Mouse (Mus musculus) heart, embryonic 13.5 days (tissue): Measurements from ENCODE around the gene Tfe3. TPM values are rescaled to one million over a fixed set of nuclear protein-coding genes. Genes with fewer than 3 reads are reported as not detected.
"Not testable (repeated sequence)": the region's sequence is repeated elsewhere in the genome, so short reads cannot be mapped to it uniquely, and the experiment has no call there.

Experiments used
- ATAC-seq: fragments of 200-750 bp; cut with Nextera tagmentation; 2 replicates; pipeline ENCODE4 v1.8.0; 2017; ENCODE audit warnings: moderate TSS enrichment; ENCODE audit not compliant: insufficient number of reproducible peaks, low FRiP score, low TSS enrichment; ENCODE audit errors: extremely low read depth
- H3K27ac ChIP-seq: fragments of 300-500 bp; sonication (generic); replicated peaks from 2 replicates; pipeline ENCODE4 v1.5.1; 2015; ENCODE audit warnings: moderate library complexity, mild to moderate bottlenecking, inconsistent platforms
- H3K27me3 ChIP-seq: fragments of 300-500 bp; sonication (generic); replicated peaks from 2 replicates; pipeline ENCODE4 v1.6.1; 2015; ENCODE audit warnings: mild to moderate bottlenecking, inconsistent platforms
- H3K36me3 ChIP-seq: fragments of 300-500 bp; sonication (generic); 2 replicates; pipeline ENCODE4 v1.6.1; 2015; ENCODE audit warnings: mild to moderate bottlenecking, inconsistent platforms
- H3K4me1 ChIP-seq: fragments of 300-500 bp; sonication (generic); 2 replicates; pipeline ENCODE4 v1.6.1; 2015; ENCODE audit warnings: inconsistent platforms
- H3K4me2 ChIP-seq: fragments of 300-500 bp; sonication (generic); 2 replicates; pipeline ENCODE4 v1.6.1; 2015; ENCODE audit warnings: inconsistent platforms, mild to moderate bottlenecking, moderate library complexity
- H3K4me3 ChIP-seq: fragments of 300-500 bp; sonication (generic); 2 replicates; pipeline ENCODE4 v1.5.1; 2015; ENCODE audit warnings: moderate library complexity, mild to moderate bottlenecking, inconsistent platforms
- H3K9ac ChIP-seq: fragments of 300-500 bp; sonication (generic); 2 replicates; pipeline ENCODE4 v1.6.1; 2015; ENCODE audit warnings: inconsistent platforms, mild to moderate bottlenecking, moderate library complexity
- H3K9me3 ChIP-seq: fragments of 300-500 bp; sonication (generic); 2 replicates; pipeline ENCODE4 v1.6.1; 2016; ENCODE audit warnings: inconsistent platforms
- WGBS: fragments of 180-500 bp; shearing (Covaris S2); methylation state at CpG from one replicate; pipeline ENCODE4 v1.1.7; 2015; ENCODE audit warnings: mixed read lengths; 5-methylcytosine and 5-hydroxymethylcytosine counted together
- polyA plus RNA-seq: library from polyadenylated mRNA; unstranded; fragments of >200 nt; fragmentation: Nextera tagmentation; extraction: Ambion mirVana; gene quantifications from 2 replicates; pipeline ENCODE4 v1.2.1, GENCODE M21; 2015

The Tfe3 gene
- 16.3 and 16.9 TPM in 2 replicates for polyA plus RNA-seq

DNA sequence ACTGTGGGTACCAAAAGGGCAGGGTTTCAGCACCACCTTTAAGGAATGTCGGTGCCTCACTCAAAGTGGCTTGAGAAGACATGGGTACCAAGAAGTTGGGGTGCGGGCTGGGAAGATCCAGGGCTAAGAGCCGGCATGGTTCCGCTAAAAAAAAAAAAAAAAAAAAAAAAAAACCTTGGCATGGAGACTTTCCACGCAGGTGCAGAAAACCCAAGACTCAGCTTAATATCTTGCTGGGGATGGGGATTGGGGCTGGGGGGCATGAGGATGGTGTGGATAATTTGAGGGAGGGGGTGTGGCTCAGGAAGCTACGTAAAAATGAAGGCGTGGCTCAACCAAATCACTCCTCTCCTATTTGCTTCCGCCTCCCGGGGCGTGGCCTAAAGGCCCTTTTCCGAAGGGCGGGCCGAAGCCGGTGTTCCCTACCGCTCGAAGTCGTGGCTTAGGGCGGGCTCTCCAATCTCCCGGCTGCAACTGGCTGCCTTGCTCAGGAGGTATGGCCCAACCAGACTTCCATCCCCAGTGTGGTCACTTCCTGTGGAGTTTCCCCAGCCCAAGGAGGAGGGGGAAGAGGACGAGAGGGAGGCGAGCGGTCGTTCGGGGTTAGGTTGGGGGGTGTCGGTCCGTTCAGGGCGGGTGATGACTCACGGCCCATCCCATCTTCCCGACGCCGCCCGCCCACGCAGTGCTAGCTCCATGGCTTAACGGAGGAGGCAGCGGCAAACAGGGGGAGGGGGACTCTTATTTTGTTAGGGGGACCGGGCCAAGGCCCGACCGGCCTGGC, at the start of gene Tfe3:
Gene Tfe3, plus strand, starts transcription at position 424 of the 784 bp plus-strand sequence.
- peak within 1 kb of the TSS; percentile 84 for H3K27ac ChIP-seq
- peak within 1 kb of the TSS; percentile 76 for H3K4me3 ChIP-seq
- H3K36me3 ChIP-seq = peaks cover 13% of the 10 kb centered on the region
- peak; percentile 92 for ATAC-seq
- peak within 1 kb of the TSS; percentile 89 for H3K9ac ChIP-seq
- H3K4me2 ChIP-seq = peak within 1 kb of the TSS; percentile 75
- no peaks in the 10 kb centered on the region for H3K9me3 ChIP-seq
- H3K27me3 ChIP-seq = no peaks in the 10 kb centered on the region
- peaks cover 22% of the 10 kb centered on the region for H3K4me1 ChIP-seq
- 16% methylated on average over 38 of the region's 38 CpGs for WGBS

DNA sequence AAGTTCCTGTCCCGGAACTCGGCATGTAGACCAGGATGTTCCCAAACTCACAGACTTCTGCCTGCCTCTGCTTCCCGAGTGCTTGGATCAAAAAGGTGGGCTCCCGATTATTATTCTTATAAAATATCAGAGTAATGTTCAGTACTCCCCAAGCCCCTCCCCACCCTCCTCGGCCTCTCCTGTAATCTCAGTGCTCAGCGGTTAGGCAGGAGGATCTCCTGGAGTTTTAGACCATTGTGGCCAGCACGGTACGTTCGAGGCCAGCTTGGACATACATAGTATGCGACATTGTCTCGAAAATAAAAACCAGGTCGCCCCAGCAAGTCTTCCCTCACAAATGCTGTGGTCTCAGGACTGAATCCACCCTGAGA, 48.6 kb upstream of the Tfe3 start:
- 17% methylated on average over 5 of the region's 12 CpGs for WGBS
- not testable (repeated sequence) for ATAC-seq
- H3K27ac ChIP-seq = 0 out of 2 replicates have a peak overlapping the region, but pooled peaks have one; percentile 8

DNA sequence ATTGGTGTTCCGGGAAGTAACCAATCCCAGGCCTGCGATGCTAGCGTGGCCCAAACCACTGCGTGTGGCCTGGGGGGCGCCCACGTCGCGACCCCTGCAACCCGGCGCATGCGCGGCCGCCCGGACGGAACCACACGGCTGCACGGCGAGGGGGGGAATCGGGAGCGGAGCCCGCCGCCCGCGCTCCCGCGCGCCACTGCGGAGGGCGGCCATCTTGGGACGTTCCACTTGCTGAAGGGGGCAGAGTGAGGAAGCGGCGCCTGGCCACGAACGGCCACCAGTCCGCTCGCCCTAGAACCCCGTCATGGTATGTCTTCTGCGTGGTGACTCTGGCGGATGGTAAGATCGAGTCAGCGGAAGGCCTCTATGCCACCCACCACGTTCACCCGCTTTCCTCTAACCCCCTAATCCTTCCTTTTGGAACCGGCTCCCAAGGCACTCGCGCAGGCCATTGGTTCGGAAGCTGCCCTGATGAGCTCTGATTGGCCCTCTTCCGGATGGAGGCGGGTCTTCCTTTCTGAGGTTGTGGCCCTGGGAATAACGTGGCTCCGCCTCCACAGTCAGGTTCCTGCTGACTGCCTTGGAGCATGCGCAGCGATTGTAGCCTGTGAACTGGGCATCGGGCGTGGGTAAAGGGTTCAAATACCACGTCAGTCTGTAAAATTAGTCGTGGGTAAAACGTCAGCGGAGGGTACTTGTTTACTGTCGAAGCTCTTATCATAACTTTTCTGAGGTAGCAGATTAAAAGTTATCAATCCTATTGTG, 48.0 kb upstream of the Tfe3 start, which contains the start of gene Wdr45:
Gene Wdr45, plus strand, starts transcription at position 199 of the 765 bp plus-strand sequence.
- H3K36me3 ChIP-seq, H3K4me1 ChIP-seq, H3K9me3 ChIP-seq, H3K27me3 ChIP-seq: not testable (repeated sequence)
- peak within 1 kb of the TSS; percentile 46 for H3K4me3 ChIP-seq
- H3K4me2 ChIP-seq = peak within 1 kb of the TSS; percentile 65
- WGBS = 12% methylated on average over 55 of the region's 60 CpGs
- H3K9ac ChIP-seq = peak within 1 kb of the TSS; percentile 75
- 0 out of 2 replicates have a peak within 1 kb of the TSS, but pooled peaks have one; percentile 8 for H3K27ac ChIP-seq
- ATAC-seq = peak; percentile 90

More for the DNA sequence above, 48.6 kb upstream of the Tfe3 start:
- not testable (repeated sequence) for H3K9me3 ChIP-seq, H3K4me1 ChIP-seq, H3K27me3 ChIP-seq
- Histone ChIP-seq H3K36me3 (peaks cover 12% of the 10 kb centered on the region), H3K4me2 (peak overlapping the region; percentile 65), H3K9ac (peak overlapping the region; percentile 75), H3K4me3 (peak overlapping the region; percentile 46)

- H3K4me1 ChIP-seq, H3K4me3 ChIP-seq, ATAC-seq, H3K27ac ChIP-seq, H3K4me2 ChIP-seq, H3K27me3 ChIP-seq, H3K36me3 ChIP-seq, H3K9ac ChIP-seq, H3K9me3 ChIP-seq: not testable (repeated sequence)
- 39% methylated on average over 1 of the region's 1 CpGs for WGBS
These were observed 46.3 kb upstream of the Tfe3 start for GRCm38 (mm10) chrX:7716058-7716457.

DNA sequence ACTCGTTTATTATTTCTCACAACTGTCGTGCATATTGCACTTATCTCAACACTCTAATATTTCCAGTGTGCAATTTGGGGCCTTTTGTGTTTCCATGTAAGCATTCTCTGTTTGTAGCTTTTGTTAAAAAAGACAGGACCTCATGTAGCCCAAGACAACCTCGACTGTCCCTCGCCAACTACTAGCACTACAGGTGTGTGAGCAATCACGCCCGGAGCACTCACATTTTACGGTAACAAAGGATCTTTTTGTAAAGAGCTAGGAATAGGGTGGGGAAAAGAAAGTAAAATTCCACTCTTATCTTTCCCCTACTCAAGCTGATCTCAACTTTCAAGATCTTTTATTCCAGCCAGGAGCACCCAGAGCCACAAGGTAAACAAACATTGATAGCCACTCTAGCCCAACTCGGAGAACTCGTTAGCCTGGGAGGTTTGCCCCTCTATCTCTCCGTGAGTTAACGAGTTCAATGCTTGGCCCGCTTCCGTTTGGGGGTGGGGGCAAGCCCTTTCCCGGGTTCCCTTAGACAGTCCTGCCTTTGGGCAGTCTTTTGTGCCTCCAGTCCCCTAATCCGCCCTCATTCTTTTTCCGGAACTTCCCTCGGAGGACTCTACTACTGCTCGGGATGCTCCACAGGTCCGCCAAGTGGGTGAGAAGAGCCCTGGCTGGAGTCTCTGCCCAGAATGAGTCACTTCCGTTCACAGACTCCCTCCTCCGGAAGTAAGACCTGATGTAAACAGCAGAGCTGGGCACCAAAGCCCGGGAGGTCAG, 40.7 kb upstream of the Tfe3 start, which contains the start of gene Gm45208:
Gene Gm45208, plus strand, starts transcription at position 732 of the 768 bp plus-strand sequence.
- Histone ChIP-seq H3K9ac (peak within 1 kb of the TSS; percentile 82), H3K4me2 (peak within 1 kb of the TSS; percentile 75), H3K27ac (peak within 1 kb of the TSS; percentile 94), H3K9me3 (no peaks in the 10 kb centered on the region), H3K4me3 (peak within 1 kb of the TSS; percentile 66), H3K36me3 (peaks cover 23% of the 10 kb centered on the region), H3K27me3 (no peaks in the 10 kb centered on the region), H3K4me1 (peaks cover 6% of the 10 kb centered on the region)
- peak; percentile 84 for ATAC-seq
- 15% methylated on average over 22 of the region's 22 CpGs for WGBS

GRCm38 (mm10) chrX:7722282-7722611, 40.1 kb upstream of the Tfe3 start:
- peaks cover 6% of the 10 kb centered on the region for H3K4me1 ChIP-seq
- H3K36me3 ChIP-seq = peaks cover 29% of the 10 kb centered on the region
- H3K27me3 ChIP-seq = no peaks in the 10 kb centered on the region
- 18% methylated on average over 11 of the region's 11 CpGs for WGBS
- H3K27ac ChIP-seq = peak overlapping the region; percentile 94
- H3K4me3 ChIP-seq = peak overlapping the region; percentile 66
- H3K9ac ChIP-seq = peak overlapping the region; percentile 82
- H3K4me2 ChIP-seq = peak overlapping the region; percentile 75
- 0 out of 2 replicates have a peak, but pooled peaks have one; percentile 9 for ATAC-seq
- H3K9me3 ChIP-seq = no peaks in the 10 kb centered on the region

DNA sequence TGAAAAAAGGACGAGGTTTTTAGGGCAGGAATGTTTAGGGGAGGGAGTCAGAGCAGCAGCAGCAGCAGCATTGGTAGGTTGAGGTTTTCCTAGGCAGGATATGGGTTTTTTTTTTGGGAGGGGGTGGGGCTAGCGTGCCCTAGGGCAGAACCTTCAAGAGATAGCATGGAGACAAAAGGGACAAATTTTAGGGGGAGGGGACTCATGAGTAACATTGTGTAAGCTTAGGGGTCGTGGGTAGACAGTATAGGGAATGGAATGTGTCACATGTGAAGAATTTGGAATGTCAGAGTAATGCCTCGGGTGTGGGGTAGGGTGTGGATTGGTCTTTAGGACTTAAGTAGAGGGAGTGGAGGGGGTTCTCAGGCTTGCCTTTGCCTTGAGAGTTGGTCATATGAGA, 39.7 kb upstream of the Tfe3 start:
- H3K9ac ChIP-seq = peak overlapping the region; percentile 82
- ATAC-seq = peak; percentile 2; the same call in 1 of the 2 replicates
- H3K27ac ChIP-seq = peak overlapping the region; percentile 94; the same call in 1 of the 2 replicates
- H3K4me1 ChIP-seq = peaks cover 6% of the 10 kb centered on the region
- WGBS = 9% methylated on average over 4 of the region's 4 CpGs
- no peaks in the 10 kb centered on the region for H3K9me3 ChIP-seq
- no peaks in the 10 kb centered on the region for H3K27me3 ChIP-seq
- peak overlapping the region; percentile 75 for H3K4me2 ChIP-seq
- H3K36me3 ChIP-seq = peaks cover 30% of the 10 kb centered on the region
- H3K4me3 ChIP-seq = peak overlapping the region; percentile 66

DNA sequence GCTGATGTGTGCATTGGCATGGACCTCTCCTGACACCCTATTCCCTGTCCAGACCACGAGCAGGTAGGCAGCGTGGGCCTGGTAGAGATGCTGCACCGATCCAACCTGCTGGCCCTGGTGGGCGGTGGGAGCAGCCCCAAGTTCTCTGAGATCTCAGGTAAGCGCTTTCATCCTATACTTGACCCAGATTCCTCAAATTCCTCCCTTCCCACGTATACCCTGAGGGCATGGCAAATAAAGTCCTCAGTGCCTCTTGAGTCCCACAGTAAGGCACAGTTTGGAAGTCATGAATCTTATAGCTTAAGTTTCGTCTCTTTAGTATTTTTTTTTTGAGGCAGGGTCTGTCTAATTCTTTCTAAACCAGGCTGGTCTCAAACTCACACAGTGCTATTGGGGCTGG, 38.2 kb upstream of the Tfe3 start:
- Histone ChIP-seq H3K4me2 (no peak overlapping the region), H3K27ac (no peak overlapping the region), H3K9ac (no peak overlapping the region), H3K27me3 (no peaks in the 10 kb centered on the region), H3K9me3 (no peaks in the 10 kb centered on the region), H3K4me3 (no peak overlapping the region), H3K4me1 (peaks cover 13% of the 10 kb centered on the region), H3K36me3 (peaks cover 30% of the 10 kb centered on the region)
- no peak for ATAC-seq
- 78% methylated on average over 7 of the region's 7 CpGs for WGBS

- Histone ChIP-seq H3K9me3 (no peaks in the 10 kb centered on the region), H3K4me3 (no peak overlapping the region), H3K4me2 (no peak overlapping the region), H3K9ac (no peak overlapping the region), H3K27me3 (no peaks in the 10 kb centered on the region), H3K4me1 (peaks cover 15% of the 10 kb centered on the region), H3K36me3 (peaks cover 30% of the 10 kb centered on the region), H3K27ac (no peak overlapping the region)
- no peak for ATAC-seq
- 85% methylated on average over 12 of the region's 12 CpGs for WGBS
These were observed 36.5 kb upstream of the Tfe3 start for GRCm38 (mm10) chrX:7725841-7726240.

DNA sequence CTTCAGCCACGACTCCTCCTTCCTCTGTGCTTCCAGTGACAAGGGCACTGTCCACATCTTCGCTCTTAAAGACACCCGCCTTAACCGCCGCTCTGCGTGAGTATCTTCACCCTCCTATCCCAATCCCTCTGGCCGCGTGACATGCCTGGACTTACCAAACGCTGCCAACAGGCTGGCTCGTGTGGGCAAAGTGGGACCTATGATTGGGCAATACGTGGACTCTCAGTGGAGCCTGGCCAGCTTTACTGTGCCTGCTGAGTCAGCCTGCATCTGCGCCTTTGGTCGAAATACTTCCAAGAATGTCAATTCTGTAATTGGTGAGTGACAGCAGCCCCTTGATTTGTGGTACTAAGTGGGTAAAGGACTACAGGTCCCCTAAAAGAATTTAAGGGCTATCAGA, 35.2 kb upstream of the Tfe3 start:
- H3K9ac ChIP-seq = no peak overlapping the region
- no peaks in the 10 kb centered on the region for H3K9me3 ChIP-seq
- WGBS = 86% methylated on average over 13 of the region's 13 CpGs
- no peaks in the 10 kb centered on the region for H3K27me3 ChIP-seq
- H3K4me2 ChIP-seq = no peak overlapping the region
- ATAC-seq = no peak
- no peak overlapping the region for H3K27ac ChIP-seq
- no peak overlapping the region for H3K4me3 ChIP-seq
- peaks cover 15% of the 10 kb centered on the region for H3K4me1 ChIP-seq
- H3K36me3 ChIP-seq = peaks cover 30% of the 10 kb centered on the region
